9 mouse cellular contexts compared by ENCODE assay signal in genomic region chr11:103140763-103141100, GRCm38 (mm10). TPM values are rescaled to one million over a fixed set of nuclear protein-coding genes. Genes with fewer than 3 reads are reported as not detected.
DNase-seq lines count a peak whose midpoint lies in the region; ATAC-seq lines count a peak whose summit lies in the region.
"Had no signal": no experiment of that assay in that cellular context is flagged by ENCODE, and none has a peak within 500 bp of the region (broad histone marks: within the 10 kb centered on the region; RNA-seq: fewer than 3 reads in every experiment).

No protein-coding gene starts in this region.

- WGBS in kidney, embryonic 14.5 days: 68% methylated on average over 6 of the region's 6 CpGs
- WGBS in embryonic facial prominence, embryonic 10.5 days: 51% methylated on average over 6 of the region's 6 CpGs
- 20% methylated on average over 6 of the region's 6 CpGs for WGBS in intestine, embryonic 15.5 days

- H3K36me3 ChIP-seq in kidney, embryonic 14.5 days (ENCODE audit: control insufficient read depth, insufficient read depth, low read length): peaks cover 6% of the 10 kb centered on the region; the same call in 1 of the 2 replicates
- peaks cover 24% of the 10 kb centered on the region for H3K36me3 ChIP-seq in embryonic facial prominence, embryonic 10.5 days (replicated peaks)
- H3K36me3 ChIP-seq in intestine, embryonic 15.5 days: 0 out of 2 replicates have a peak, but pooled peaks cover 4% of the 10 kb centered on the region

- H3K4me3 ChIP-seq in kidney, embryonic 14.5 days (ENCODE audit: low read length): no peak overlapping the region
- no peak overlapping the region for H3K4me3 ChIP-seq in embryonic facial prominence, embryonic 10.5 days
- H3K4me3 ChIP-seq in intestine, embryonic 15.5 days (replicated peaks): no peak overlapping the region

- no peaks in the 10 kb centered on the region for H3K27me3 ChIP-seq in kidney, embryonic 14.5 days (ENCODE audit: control insufficient read depth, insufficient read depth, low read length)
- H3K27me3 ChIP-seq in embryonic facial prominence, embryonic 10.5 days (replicated peaks; ENCODE audit: low read depth, poor library complexity, severe bottlenecking): no peaks in the 10 kb centered on the region
- no peaks in the 10 kb centered on the region for H3K27me3 ChIP-seq in intestine, embryonic 15.5 days (replicated peaks)
- H3K27me3 ChIP-seq: Patski had no signal

- H3K9ac ChIP-seq in kidney, embryonic 14.5 days (ENCODE audit: low read depth, low read length): peak overlapping the region; percentile 40
- no peak overlapping the region for H3K9ac ChIP-seq in intestine, embryonic 15.5 days

- no peak for DNase-seq in kidney, adult 11 months
- DNase-seq in embryonic facial prominence, embryonic 10.5 days (ENCODE audit: low spot score): no peak
- DNase-seq in lung, postnatal 36 days: peak; percentile 51
- DNase-seq in T-cell, adult 2 months (ENCODE audit: low spot score): no peak

- H3K4me2 ChIP-seq in kidney, embryonic 14.5 days (replicated peaks; ENCODE audit: low read depth, low read length): no peak overlapping the region
- H3K4me2 ChIP-seq in intestine, embryonic 15.5 days (replicated peaks): peak overlapping the region; percentile 36; the same call in 1 of the 2 replicates

- ATAC-seq in kidney, embryonic 14.5 days (ENCODE audit: low FRiP score, low TSS enrichment): no peak
- ATAC-seq in intestine, embryonic 15.5 days: peak; percentile 37
- ATAC-seq in erythroid progenitor cell, adult 5-6 weeks (replicated peaks; ENCODE audit: low FRiP score, poor library complexity, severe bottlenecking): no peak
- ATAC-seq in inflammation-experienced regulatory T-cells, adult 6 months: no peak
- ATAC-seq: Patski had no signal

- peak overlapping the region; percentile 79 for H3K27ac ChIP-seq in kidney, embryonic 14.5 days (ENCODE audit: low read depth, low read length)
- peak overlapping the region; percentile 82 for H3K27ac ChIP-seq in embryonic facial prominence, embryonic 10.5 days (replicated peaks)
- H3K27ac ChIP-seq in intestine, embryonic 15.5 days: peak overlapping the region; percentile 96

- H3K9me3 ChIP-seq in kidney, embryonic 14.5 days (ENCODE audit: control insufficient read depth, low read length): no peaks in the 10 kb centered on the region
- no peaks in the 10 kb centered on the region for H3K9me3 ChIP-seq in embryonic facial prominence, embryonic 10.5 days
- H3K9me3 ChIP-seq in intestine, embryonic 15.5 days: no peaks in the 10 kb centered on the region

- peaks cover 29% of the 10 kb centered on the region for H3K4me1 ChIP-seq in kidney, embryonic 14.5 days (ENCODE audit: control insufficient read depth, insufficient read depth, low read length)
- peaks cover 47% of the 10 kb centered on the region for H3K4me1 ChIP-seq in embryonic facial prominence, embryonic 10.5 days
- H3K4me1 ChIP-seq in intestine, embryonic 15.5 days (replicated peaks): peaks cover 48% of the 10 kb centered on the region

RNA-seq across cellular contexts. Expression of gene Hexim2, which starts 8.5 kb away (rescaled TPM):
- 8.3 and 10.3 TPM in 2 replicates for polyA plus RNA-seq in kidney, embryonic 14.5 days (2014; fragmentation: Nextera tagmentation; extraction: Ambion mirVana)
- polyA plus RNA-seq in embryonic facial prominence, embryonic 10.5 days (2016; fragmentation: Nextera tagmentation; extraction: Ambion mirVana): 8.4 and 10.9 TPM in 2 replicates
- polyA plus RNA-seq in intestine, embryonic 15.5 days (2015; fragmentation: Nextera tagmentation; extraction: Ambion mirVana): 7.9 and 8.8 TPM in 2 replicates
- total RNA-seq in erythroid progenitor cell, adult 5-6 weeks (2015; ENCODE audit: low replicate concordance): 1.8 and 3.8 TPM in 2 replicates
- 5.9 and 13.0 TPM in 2 replicates for total RNA-seq in erythroid progenitor cell, adult 5-6 weeks (2017; ENCODE audit: low replicate concordance)
- polyA plus RNA-seq in inflammation-experienced regulatory T-cells, adult 6 months (2017; shearing (Covaris generic)): 1 to 10 TPM in 2 of 3 experiments, under 1 TPM in 1; 0.44 to 2.1 (median 2.0) TPM

RNA-seq across cellular contexts. Expression of gene Hexim1, which starts 24.7 kb away (rescaled TPM):
- 7.1 and 8.9 TPM in 2 replicates for polyA plus RNA-seq in kidney, embryonic 14.5 days (2014; fragmentation: Nextera tagmentation; extraction: Ambion mirVana)
- polyA plus RNA-seq in embryonic facial prominence, embryonic 10.5 days (2016; fragmentation: Nextera tagmentation; extraction: Ambion mirVana): 2.8 and 2.9 TPM in 2 replicates
- polyA plus RNA-seq in intestine, embryonic 15.5 days (2015; fragmentation: Nextera tagmentation; extraction: Ambion mirVana): 4.1 and 4.7 TPM in 2 replicates
- total RNA-seq in erythroid progenitor cell, adult 5-6 weeks (2015; ENCODE audit: low replicate concordance): 7.5 and 14.1 TPM in 2 replicates
- total RNA-seq in erythroid progenitor cell, adult 5-6 weeks (2017; ENCODE audit: low replicate concordance): 20.8 and 26.7 TPM in 2 replicates
- polyA plus RNA-seq in inflammation-experienced regulatory T-cells, adult 6 months (2017; shearing (Covaris generic)): 1 to 10 TPM; 3.0 to 3.7 (median 3.5) TPM

RNA-seq across cellular contexts. Expression of gene Fmnl1, which starts 30.2 kb away (rescaled TPM):
- 1.1 and 4.0 TPM in 2 replicates for polyA plus RNA-seq in kidney, embryonic 14.5 days (2014; fragmentation: Nextera tagmentation; extraction: Ambion mirVana)
- polyA plus RNA-seq in embryonic facial prominence, embryonic 10.5 days (2016; fragmentation: Nextera tagmentation; extraction: Ambion mirVana): 0.49 and 0.67 TPM in 2 replicates
- polyA plus RNA-seq in intestine, embryonic 15.5 days (2015; fragmentation: Nextera tagmentation; extraction: Ambion mirVana): 2.0 and 2.2 TPM in 2 replicates
- 33.2 and 49.9 TPM in 2 replicates for total RNA-seq in erythroid progenitor cell, adult 5-6 weeks (2015; ENCODE audit: low replicate concordance)
- 9.2 and 22.3 TPM in 2 replicates for total RNA-seq in erythroid progenitor cell, adult 5-6 weeks (2017; ENCODE audit: low replicate concordance)
- polyA plus RNA-seq in inflammation-experienced regulatory T-cells, adult 6 months (2017; shearing (Covaris generic)): 10 to 100 TPM; 52.9 to 64.4 (median 60.6) TPM

RNA-seq across cellular contexts. Expression of gene Acbd4, which starts 39.2 kb away (rescaled TPM):
- 15.8 and 16.9 TPM in 2 replicates for polyA plus RNA-seq in kidney, embryonic 14.5 days (2014; fragmentation: Nextera tagmentation; extraction: Ambion mirVana)
- 6.3 and 10.1 TPM in 2 replicates for polyA plus RNA-seq in embryonic facial prominence, embryonic 10.5 days (2016; fragmentation: Nextera tagmentation; extraction: Ambion mirVana)
- 17.4 and 22.0 TPM in 2 replicates for polyA plus RNA-seq in intestine, embryonic 15.5 days (2015; fragmentation: Nextera tagmentation; extraction: Ambion mirVana)
- total RNA-seq in erythroid progenitor cell, adult 5-6 weeks (2015; ENCODE audit: low replicate concordance): 13.4 and 21.6 TPM in 2 replicates
- total RNA-seq in erythroid progenitor cell, adult 5-6 weeks (2017; ENCODE audit: low replicate concordance): 25.6 and 60.5 TPM in 2 replicates
- 10 to 100 TPM; 21.5 to 28.5 (median 25.4) TPM for polyA plus RNA-seq in inflammation-experienced regulatory T-cells, adult 6 months (2017; shearing (Covaris generic))

RNA-seq across cellular contexts. Expression of gene Plcd3, which starts 39.3 kb away (rescaled TPM):
- 3.2 and 4.4 TPM in 2 replicates for polyA plus RNA-seq in kidney, embryonic 14.5 days (2014; fragmentation: Nextera tagmentation; extraction: Ambion mirVana)
- 1.7 and 2.6 TPM in 2 replicates for polyA plus RNA-seq in embryonic facial prominence, embryonic 10.5 days (2016; fragmentation: Nextera tagmentation; extraction: Ambion mirVana)
- polyA plus RNA-seq in intestine, embryonic 15.5 days (2015; fragmentation: Nextera tagmentation; extraction: Ambion mirVana): 1.8 and 2.0 TPM in 2 replicates
- total RNA-seq in erythroid progenitor cell, adult 5-6 weeks (2015; ENCODE audit: low replicate concordance): 1.4 TPM in 1 of 2 replicates, not detected in the other
- total RNA-seq in erythroid progenitor cell, adult 5-6 weeks (2017; ENCODE audit: low replicate concordance): 3.1 TPM in 1 of 2 replicates, not detected in the other
- not detected for polyA plus RNA-seq in inflammation-experienced regulatory T-cells, adult 6 months (2017; shearing (Covaris generic))

Comparison
In these comparisons a context has a peak if more than half of its experiments do, and no peak if none do; other contexts are left out.
1. RNA of gene Fmnl1, which starts 30.2 kb away (polyA plus RNA-seq): 52.9 to 64.4 TPM in inflammation-experienced regulatory T-cells, adult 6 months; 1.1 to 4.0 TPM in kidney, embryonic 14.5 days, 2.0 to 2.2 TPM in intestine, embryonic 15.5 days and 0.49 to 0.67 TPM in embryonic facial prominence, embryonic 10.5 days; every median in the first group is over 10 times any median in the second.
2. Peak in every context shown above with its lines, with median percentiles within 50 percentile points of each other: H3K27ac ChIP-seq.